In the genomic region with DNA sequence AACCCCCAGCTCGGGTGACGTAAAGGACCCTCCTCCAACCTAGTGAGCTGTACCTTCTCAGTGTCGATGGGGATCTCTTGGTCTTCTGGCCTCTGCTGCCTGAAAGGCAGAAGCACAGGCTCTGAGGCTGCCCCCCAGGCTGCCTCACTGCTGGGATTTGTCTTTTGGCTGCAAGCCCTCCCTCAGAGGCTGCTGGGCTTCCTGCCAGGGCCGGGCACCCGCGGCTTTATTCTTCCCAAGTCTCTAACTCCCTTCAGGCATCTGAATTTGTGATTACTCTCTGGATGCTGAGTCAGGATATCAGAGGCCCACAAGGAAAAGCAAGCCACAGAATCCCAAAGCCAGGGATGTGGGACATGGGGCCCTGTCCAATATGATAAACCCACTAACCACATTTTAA, we compare ENCODE assay signal across 8 mouse cellular contexts. TPM values are rescaled to one million over a fixed set of nuclear protein-coding genes. Genes with fewer than 3 reads are reported as not detected.
DNase-seq lines count a peak whose midpoint lies in the region; ATAC-seq lines count a peak whose summit lies in the region.
"Had no signal": no experiment of that assay in that cellular context is flagged by ENCODE, and none has a peak within 500 bp of the region (broad histone marks: within the 10 kb centered on the region; RNA-seq: fewer than 3 reads in every experiment).

No protein-coding gene starts in this region.

- peaks cover 13% of the 10 kb centered on the region for H3K4me1 ChIP-seq in lung, embryonic 16.5 days (replicated peaks; ENCODE audit: control insufficient read depth, insufficient read depth, low read length)
- peaks cover 32% of the 10 kb centered on the region for H3K4me1 ChIP-seq in forebrain, embryonic 16.5 days (replicated peaks; ENCODE audit: control insufficient read depth, insufficient read depth, low read length)

- H3K27ac ChIP-seq in lung, embryonic 16.5 days (ENCODE audit: low read length): no peak overlapping the region
- peak overlapping the region; percentile 5; the same call in 1 of the 2 replicates for H3K27ac ChIP-seq in forebrain, embryonic 16.5 days (ENCODE audit: low read length)

- peaks cover 39% of the 10 kb centered on the region for H3K27me3 ChIP-seq in lung, embryonic 16.5 days (ENCODE audit: control insufficient read depth, insufficient read depth, low read depth, low read length)
- H3K27me3 ChIP-seq in forebrain, embryonic 16.5 days (replicated peaks; ENCODE audit: control insufficient read depth, insufficient read depth, low read length): peaks cover 18% of the 10 kb centered on the region

- H3K9ac ChIP-seq in lung, embryonic 16.5 days (ENCODE audit: low read length): no peak overlapping the region
- H3K9ac ChIP-seq in forebrain, embryonic 16.5 days (replicated peaks; ENCODE audit: low read depth, low read length): peak overlapping the region; percentile 10; the same call in 1 of the 2 replicates

- H3K4me3 ChIP-seq in lung, embryonic 16.5 days (ENCODE audit: low read length): no peak overlapping the region
- no peak overlapping the region for H3K4me3 ChIP-seq in forebrain, embryonic 16.5 days (replicated peaks; ENCODE audit: low read length)

- WGBS in lung, embryonic 16.5 days: 23% methylated on average over 6 of the region's 6 CpGs
- 5% methylated on average over 6 of the region's 6 CpGs for WGBS in forebrain, embryonic 16.5 days

- H3K4me2 ChIP-seq in lung, embryonic 16.5 days (ENCODE audit: low read depth, low read length): no peak overlapping the region
- H3K4me2 ChIP-seq in forebrain, embryonic 16.5 days (ENCODE audit: low read length): no peak overlapping the region

- ATAC-seq in lung, embryonic 16.5 days (ENCODE audit: low read depth): peak; percentile 37; the same call in 1 of the 2 replicates
- peak; percentile 65 for ATAC-seq in forebrain, embryonic 16.5 days

- H3K9me3 ChIP-seq in lung, embryonic 16.5 days (ENCODE audit: control insufficient read depth, low read length): no peaks in the 10 kb centered on the region
- no peaks in the 10 kb centered on the region for H3K9me3 ChIP-seq in forebrain, embryonic 16.5 days (ENCODE audit: control insufficient read depth, low read length)

- DNase-seq in lung, adult 18-20 months: no peak
- peak; percentile 69 to 78 for DNase-seq in cerebellum, adult 18-20 months
- DNase-seq in layer of hippocampus, adult 9-11 months: peak; percentile 71
- peak; percentile 35 for DNase-seq in ovary, postnatal 10 days (ENCODE audit: low spot score)
- no peak for DNase-seq in gastrocnemius, adult 18-20 months (ENCODE audit: low spot score)

- no peaks in the 10 kb centered on the region for H3K36me3 ChIP-seq in lung, embryonic 16.5 days (ENCODE audit: control insufficient read depth, insufficient read depth, low read length)
- H3K36me3 ChIP-seq in forebrain, embryonic 16.5 days (ENCODE audit: control insufficient read depth, insufficient read depth): no peaks in the 10 kb centered on the region

RNA-seq across cellular contexts. Expression of gene 1700023F06Rik, which starts 6.7 kb away (rescaled TPM):
- polyA plus RNA-seq in lung, embryonic 16.5 days (2015; fragmentation: Nextera tagmentation; extraction: Ambion mirVana): 0.44 TPM in 2 replicates
- 0.73 and 1.5 TPM in 2 replicates for polyA plus RNA-seq in forebrain, embryonic 16.5 days (2015; fragmentation: Nextera tagmentation; extraction: Ambion mirVana)
- not detected for total RNA-seq in gastrocnemius, adult 18-20 months (2021)

RNA-seq across cellular contexts. Expression of gene Spata32, which starts 16.6 kb away (rescaled TPM):
- polyA plus RNA-seq in lung, embryonic 16.5 days (2015; fragmentation: Nextera tagmentation; extraction: Ambion mirVana): not detected in 2 replicates
- polyA plus RNA-seq in forebrain, embryonic 16.5 days (2015; fragmentation: Nextera tagmentation; extraction: Ambion mirVana): 0.22 TPM in 1 of 2 replicates, not detected in the other
- total RNA-seq in gastrocnemius, adult 18-20 months (2021): not detected
- polyA plus RNA-seq: small intestine, adult 2 months had no signal

RNA-seq across cellular contexts. Expression of gene Fmnl1, which starts 30.8 kb away (rescaled TPM):
- 2.9 and 3.0 TPM in 2 replicates for polyA plus RNA-seq in lung, embryonic 16.5 days (2015; fragmentation: Nextera tagmentation; extraction: Ambion mirVana)
- 2.7 and 6.7 TPM in 2 replicates for polyA plus RNA-seq in forebrain, embryonic 16.5 days (2015; fragmentation: Nextera tagmentation; extraction: Ambion mirVana)
- total RNA-seq in gastrocnemius, adult 18-20 months (2021): 1 to 10 TPM; 5.1 to 8.1 TPM

Comparison
In these comparisons a context has a peak if more than half of its experiments do, and no peak if none do; other contexts are left out.
1. DNase-seq: peak in cerebellum, adult 18-20 months (2 of 2), layer of hippocampus, adult 9-11 months (single experiment) and ovary, postnatal 10 days (single experiment); none in lung, adult 18-20 months (0 of 2) and gastrocnemius, adult 18-20 months (single experiment).